Mouse (Mus musculus) heart, adult 18-20 months (tissue): ENCODE data around the gene Cdca4. TPM values are rescaled to one million over a fixed set of nuclear protein-coding genes. Genes with fewer than 3 reads are reported as not detected.

Source experiments
- DNase-seq, 2 experiments: peaks; one replicate each; pipeline ENCODE4 v3.0.0; 2021 to 2022; ENCODE audit warnings: mixed read lengths in 1 of 2
- long read RNA-seq, 2 experiments: library from polyadenylated mRNA; stranded (forward); transcript quantifications; one replicate each; pipeline ENCODE4 v2.0.0; 2021
- total RNA-seq, 2 experiments: library from RNA; stranded (reverse); gene quantifications; 2 replicates each; pipeline ENCODE4 v1.2.3; 2021

Cdca4 gene
- 1 to 10 TPM; 5.1 to 5.6 TPM for total RNA-seq
- long read RNA-seq, experiment 1, partial matches to known transcripts, result 0 of 6 reads
- long read RNA-seq, experiment 1, other reads (novel, unspliced or antisense), result 0 of 6 reads
- long read RNA-seq, experiment 2, partial matches to known transcripts, result 0 of 3 reads
- long read RNA-seq, experiment 2, other reads (novel, unspliced or antisense), result 1 of 3 reads

- DNase-seq, result peak; percentile 98
These were observed at the start of gene Cdca4 for GRCm38 (mm10) chr12:112829244-112829864. Cdca4 (minus strand) TSS chr12:112829423.

GRCm38 (mm10) chr12:112877607-112878020 lies 48.4 kb upstream of the Cdca4 start:
- DNase-seq, result no peak

- no peak for DNase-seq
These were observed 47.9 kb upstream of the Cdca4 start for GRCm38 (mm10) chr12:112877073-112877576.

GRCm38 (mm10) chr12:112876332-112877072 lies 47.3 kb upstream of the Cdca4 start:
- peak; percentile 76 to 89 for DNase-seq

GRCm38 (mm10) chr12:112875225-112876013 lies 46.2 kb upstream of the Cdca4 start:
- DNase-seq, result peak; percentile 91 to 96

- DNase-seq, result no peak
These were observed 45.0 kb upstream of the Cdca4 start for GRCm38 (mm10) chr12:112874199-112874598.

GRCm38 (mm10) chr12:112873452-112874190 lies 44.4 kb upstream of the Cdca4 start:
- DNase-seq, result peak in 1 of 2 experiments; percentile 77

GRCm38 (mm10) chr12:112872991-112873390 lies 43.8 kb upstream of the Cdca4 start:
- no peak for DNase-seq

GRCm38 (mm10) chr12:112871272-112871671 lies 42.0 kb upstream of the Cdca4 start:
- no peak for DNase-seq

- no peak for DNase-seq
These were observed 41.6 kb upstream of the Cdca4 start for GRCm38 (mm10) chr12:112870775-112871174.

GRCm38 (mm10) chr12:112869783-112870204 lies 40.6 kb upstream of the Cdca4 start:
- no peak for DNase-seq

- no peak for DNase-seq
These were observed 39.2 kb upstream of the Cdca4 start, which contains the start of gene Gpr132 for GRCm38 (mm10) chr12:112868178-112869087. Gpr132 (minus strand) TSS chr12:112868228.

- DNase-seq, result no peak
These were observed 38.0 kb upstream of the Cdca4 start for GRCm38 (mm10) chr12:112867106-112867674.

- DNase-seq, result no peak
These were observed 37.4 kb upstream of the Cdca4 start for GRCm38 (mm10) chr12:112866467-112867080.

GRCm38 (mm10) chr12:112864804-112865203 lies 35.6 kb upstream of the Cdca4 start:
- DNase-seq, result peak in 1 of 2 experiments; percentile 64

- DNase-seq, result no peak
These were observed 32.7 kb upstream of the Cdca4 start for GRCm38 (mm10) chr12:112861911-112862321.

- DNase-seq, result no peak
These were observed 31.5 kb upstream of the Cdca4 start for GRCm38 (mm10) chr12:112860765-112861164.

GRCm38 (mm10) chr12:112859930-112860329 lies 30.7 kb upstream of the Cdca4 start:
- DNase-seq, result no peak

GRCm38 (mm10) chr12:112858581-112859336 lies 29.5 kb upstream of the Cdca4 start:
- DNase-seq, result no peak
